Mouse (Mus musculus) urinary bladder, postnatal 10 days (tissue): ENCODE data around the gene Gm11007.
"Not testable (repeated sequence)": the region's sequence is repeated elsewhere in the genome, so short reads cannot be mapped to it uniquely, and the experiment has no call there.

Experiments
- DNase-seq: peaks from one replicate; pipeline ENCODE4 v3.0.0; 2022; ENCODE audit warnings: low spot score

Gene Gm11007

GRCm38 (mm10) chr2:175643678-175644077 is at the start of gene Gm11007:
TSS of gene Gm11007 (plus strand) at chr2:175643978.
- DNase-seq: not testable (repeated sequence)
